Comparison of ENCODE assay signal across 8 mouse cellular contexts in the genomic region with DNA sequence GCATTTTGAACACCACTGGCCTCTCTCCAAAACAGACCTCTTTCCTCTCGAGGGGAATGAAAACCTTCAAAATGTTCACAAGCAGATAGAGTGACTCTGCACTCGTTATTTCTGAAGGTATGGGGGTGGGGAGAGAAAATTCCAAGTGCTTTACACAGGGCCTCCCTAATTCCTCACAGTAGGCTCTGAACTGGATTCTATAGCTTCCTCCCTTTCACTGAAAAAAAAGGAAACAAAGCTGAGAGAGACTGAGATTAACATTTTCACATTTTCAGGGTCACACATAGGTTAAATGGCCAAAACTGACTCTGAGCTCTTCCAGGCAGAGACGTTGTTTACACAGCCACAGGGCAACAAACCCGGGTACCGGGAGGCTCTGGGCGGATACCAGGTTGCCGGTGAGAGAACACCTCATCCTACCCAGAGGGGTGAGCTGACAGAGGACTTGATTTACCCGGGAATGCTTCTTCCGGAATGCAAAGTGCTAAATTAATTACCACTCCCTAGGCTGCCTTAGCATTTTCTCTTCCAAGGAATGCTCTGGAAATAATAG.
A peak's percentile ranks its signal among the peaks of the same experiment; 100 is the strongest.
DNase-seq lines count a peak whose midpoint lies in the region; ATAC-seq lines count a peak whose summit lies in the region.

No protein-coding gene starts in this region.

- H3K4me1 ChIP-seq in midbrain, embryonic 13.5 days (replicated peaks) = peaks cover 72% of the 10 kb centered on the region

- H3K9me3 ChIP-seq in midbrain, embryonic 13.5 days = no peaks in the 10 kb centered on the region

- intact Hi-C loops in heart, postnatal 25 days (cut with DNase I) = loop anchor here (2.0 to 5.0 kb wide), 2 partner anchors 42 to 75 kb away; no protein-coding TSS in a partner anchor

- peak; percentile 91 for DNase-seq in heart, adult 11 months
- DNase-seq in heart, postnatal 25 days (ENCODE audit: low spot score) = no peak
- peak; percentile 59 for DNase-seq in embryo, embryonic 11 days
- peak; percentile 11 for DNase-seq in heart, postnatal 4 days
- DNase-seq in frontal cortex, postnatal 36 days (ENCODE audit: low spot score in 2 of 2) = no peak
- no peak for DNase-seq in urinary bladder, postnatal 14 days (ENCODE audit: low spot score)
- no peak for DNase-seq in cerebellum, postnatal 4 days (ENCODE audit: low spot score in 2 of 2)

- H3K36me3 ChIP-seq in midbrain, embryonic 13.5 days = no peaks in the 10 kb centered on the region

- no peak for ATAC-seq in midbrain, embryonic 13.5 days

- H3K27ac ChIP-seq in midbrain, embryonic 13.5 days = peak overlapping the region; percentile 96

- 4% methylated on average over 9 of the region's 9 CpGs for WGBS in midbrain, embryonic 13.5 days

- H3K4me3 ChIP-seq in midbrain, embryonic 13.5 days (replicated peaks) = no peak overlapping the region

- H3K9ac ChIP-seq in midbrain, embryonic 13.5 days (replicated peaks) = no peak overlapping the region

- H3K27me3 ChIP-seq in midbrain, embryonic 13.5 days = 0 out of 2 replicates have a peak, but pooled peaks cover 3% of the 10 kb centered on the region

- H3K4me2 ChIP-seq in midbrain, embryonic 13.5 days (replicated peaks) = peak overlapping the region; percentile 63

Comparison
In these comparisons a context has a peak if more than half of its experiments do, and no peak if none do; other contexts are left out.
1. DNase-seq: peak in heart, adult 11 months (single experiment), embryo, embryonic 11 days (single experiment) and heart, postnatal 4 days (single experiment); none in heart, postnatal 25 days (single experiment), frontal cortex, postnatal 36 days (0 of 2), urinary bladder, postnatal 14 days (single experiment) and cerebellum, postnatal 4 days (0 of 2).